Mouse (Mus musculus): ENCODE measurements at regions not wholly inside any gene's neighbourhood (a gene's known extent, or its start where the extent isn't known, plus 50 kb on each side); places are given as distances from the start of the nearest gene placed in this dataset.

- no peaks in the 10 kb centered on the region; the same call in 1 of the 2 replicates for H3K4me1 ChIP-seq
- no peaks in the 10 kb centered on the region for H3K27me3 ChIP-seq (ENCODE audit: low read depth, poor library complexity, severe bottlenecking)
- H3K4me3 ChIP-seq, result no peak overlapping the region
- H3K9me3 ChIP-seq (replicated peaks), result no peaks in the 10 kb centered on the region
- 60% methylated on average over 9 of the region's 9 CpGs for WGBS
- H3K36me3 ChIP-seq, result no peaks in the 10 kb centered on the region
- no peak for DNase-seq (ENCODE audit: low spot score)
- H3K27ac ChIP-seq (replicated peaks), result no peak overlapping the region
These were observed 199.3 kb upstream of the Zdhhc25 start for GRCm38 (mm10) chr15:88400787-88401186.

- no peak for DNase-seq (ENCODE audit: low spot score)
- H3K27me3 ChIP-seq (ENCODE audit: low read depth, poor library complexity, severe bottlenecking), result no peaks in the 10 kb centered on the region
- H3K4me1 ChIP-seq, result no peaks in the 10 kb centered on the region
- no peak overlapping the region for H3K27ac ChIP-seq (replicated peaks)
- 88% methylated on average over 20 of the region's 20 CpGs for WGBS
- H3K36me3 ChIP-seq, result no peaks in the 10 kb centered on the region
- H3K9me3 ChIP-seq (replicated peaks), result peaks cover 9% of the 10 kb centered on the region; the same call in 1 of the 2 replicates
- no peak overlapping the region for H3K4me3 ChIP-seq
These were observed 191.4 kb upstream of the Zdhhc25 start for GRCm38 (mm10) chr15:88408461-88409379.

GRCm38 (mm10) chr15:88414206-88414605 lies 185.9 kb upstream of the Zdhhc25 start:
- no peak overlapping the region for H3K27ac ChIP-seq (replicated peaks)
- WGBS, result 77% methylated on average over 4 of the region's 4 CpGs
- no peak for DNase-seq (ENCODE audit: low spot score)
- no peaks in the 10 kb centered on the region for H3K27me3 ChIP-seq (ENCODE audit: low read depth, poor library complexity, severe bottlenecking)
- H3K36me3 ChIP-seq, result no peaks in the 10 kb centered on the region
- no peak overlapping the region for H3K4me3 ChIP-seq
- peaks cover 9% of the 10 kb centered on the region; the same call in 1 of the 2 replicates for H3K9me3 ChIP-seq (replicated peaks)
- H3K4me1 ChIP-seq, result no peaks in the 10 kb centered on the region

GRCm38 (mm10) chr15:88418881-88419280 lies 181.2 kb upstream of the Zdhhc25 start:
- Histone ChIP-seq H3K27ac (replicated peaks) (no peak overlapping the region), H3K36me3 (no peaks in the 10 kb centered on the region), H3K27me3 (ENCODE audit: low read depth, poor library complexity, severe bottlenecking) (no peaks in the 10 kb centered on the region), H3K9me3 (replicated peaks) (peaks cover 8% of the 10 kb centered on the region), H3K4me3 (no peak overlapping the region), H3K4me1 (no peaks in the 10 kb centered on the region)
- DNase-seq (ENCODE audit: low spot score), result no peak
- WGBS, result 90% methylated on average over 8 of the region's 8 CpGs

- peaks cover 20% of the 10 kb centered on the region for H3K4me1 ChIP-seq
- 68% methylated on average over 7 of the region's 7 CpGs for WGBS
- DNase-seq (ENCODE audit: low spot score), result peak; percentile 38
- peaks cover 4% of the 10 kb centered on the region for H3K9me3 ChIP-seq (replicated peaks)
- peaks cover 47% of the 10 kb centered on the region for H3K27me3 ChIP-seq (ENCODE audit: low read depth, poor library complexity, severe bottlenecking)
- no peak overlapping the region for H3K27ac ChIP-seq (replicated peaks)
- H3K4me3 ChIP-seq, result no peak overlapping the region
- H3K36me3 ChIP-seq, result no peaks in the 10 kb centered on the region
These were observed 171.7 kb upstream of the Zdhhc25 start for GRCm38 (mm10) chr15:88428441-88428840.

- peaks cover 47% of the 10 kb centered on the region for H3K27me3 ChIP-seq (ENCODE audit: low read depth, poor library complexity, severe bottlenecking)
- H3K36me3 ChIP-seq, result no peaks in the 10 kb centered on the region
- no peak for DNase-seq (ENCODE audit: low spot score)
- H3K4me3 ChIP-seq, result no peak overlapping the region
- H3K4me1 ChIP-seq, result peaks cover 20% of the 10 kb centered on the region
- 94% methylated on average over 7 of the region's 7 CpGs for WGBS
- H3K27ac ChIP-seq (replicated peaks), result no peak overlapping the region
- H3K9me3 ChIP-seq (replicated peaks), result no peaks in the 10 kb centered on the region
These were observed 169.2 kb upstream of the Zdhhc25 start for GRCm38 (mm10) chr15:88430941-88431340.

GRCm38 (mm10) chr15:88448272-88448671 lies 151.8 kb upstream of the Zdhhc25 start:
- WGBS, result 73% methylated on average over 4 of the region's 4 CpGs
- H3K27ac ChIP-seq (replicated peaks), result no peak overlapping the region
- no peak for DNase-seq (ENCODE audit: low spot score)
- no peaks in the 10 kb centered on the region for H3K27me3 ChIP-seq (ENCODE audit: low read depth, poor library complexity, severe bottlenecking)
- H3K36me3 ChIP-seq, result no peaks in the 10 kb centered on the region
- H3K4me1 ChIP-seq, result no peaks in the 10 kb centered on the region
- no peaks in the 10 kb centered on the region for H3K9me3 ChIP-seq (replicated peaks)
- no peak overlapping the region for H3K4me3 ChIP-seq

GRCm38 (mm10) chr15:88451241-88451640 lies 148.9 kb upstream of the Zdhhc25 start:
- no peaks in the 10 kb centered on the region for H3K36me3 ChIP-seq
- no peaks in the 10 kb centered on the region for H3K4me1 ChIP-seq
- no peak overlapping the region for H3K27ac ChIP-seq (replicated peaks)
- no peaks in the 10 kb centered on the region for H3K9me3 ChIP-seq (replicated peaks)
- H3K27me3 ChIP-seq (ENCODE audit: low read depth, poor library complexity, severe bottlenecking), result no peaks in the 10 kb centered on the region
- no peak for DNase-seq (ENCODE audit: low spot score)
- H3K4me3 ChIP-seq, result no peak overlapping the region
- WGBS, result 93% methylated on average over 6 of the region's 6 CpGs

- Histone ChIP-seq H3K36me3 (no peaks in the 10 kb centered on the region), H3K4me1 (peaks cover 27% of the 10 kb centered on the region), H3K4me3 (no peak overlapping the region), H3K9me3 (replicated peaks) (no peaks in the 10 kb centered on the region), H3K27me3 (ENCODE audit: low read depth, poor library complexity, severe bottlenecking) (peaks cover 47% of the 10 kb centered on the region), H3K27ac (replicated peaks) (no peak overlapping the region; the same call in 1 of the 2 replicates)
- DNase-seq (ENCODE audit: low spot score), result peak; percentile 55
- WGBS, result 22% methylated on average over 12 of the region's 12 CpGs
These were observed 132.0 kb upstream of the Zdhhc25 start for GRCm38 (mm10) chr15:88468107-88468506.

GRCm38 (mm10) chr15:88468810-88469209 lies 131.3 kb upstream of the Zdhhc25 start:
- no peak overlapping the region for H3K4me3 ChIP-seq
- H3K27ac ChIP-seq (replicated peaks), result no peak overlapping the region; the same call in 1 of the 2 replicates
- H3K9me3 ChIP-seq (replicated peaks), result no peaks in the 10 kb centered on the region
- peak; percentile 54 for DNase-seq (ENCODE audit: low spot score)
- H3K27me3 ChIP-seq (ENCODE audit: low read depth, poor library complexity, severe bottlenecking), result peaks cover 47% of the 10 kb centered on the region
- H3K4me1 ChIP-seq, result peaks cover 34% of the 10 kb centered on the region
- 40% methylated on average over 2 of the region's 2 CpGs for WGBS
- H3K36me3 ChIP-seq, result no peaks in the 10 kb centered on the region

- Histone ChIP-seq H3K36me3 (no peaks in the 10 kb centered on the region), H3K27me3 (ENCODE audit: low read depth, poor library complexity, severe bottlenecking) (peaks cover 46% of the 10 kb centered on the region)
- WGBS, result 86% methylated on average over 15 of the region's 15 CpGs
These were observed 130.3 kb upstream of the Zdhhc25 start for GRCm38 (mm10) chr15:88469508-88470455.

GRCm38 (mm10) chr15:88472351-88473100 lies 127.6 kb upstream of the Zdhhc25 start:
- Histone ChIP-seq H3K27me3 (ENCODE audit: low read depth, poor library complexity, severe bottlenecking) (peaks cover 23% of the 10 kb centered on the region), H3K4me3 (no peak overlapping the region), H3K9me3 (replicated peaks) (no peaks in the 10 kb centered on the region), H3K36me3 (no peaks in the 10 kb centered on the region), H3K4me1 (peaks cover 35% of the 10 kb centered on the region), H3K27ac (replicated peaks) (no peak overlapping the region)
- no peak for DNase-seq (ENCODE audit: low spot score)
- WGBS, result 53% methylated on average over 18 of the region's 18 CpGs

More at GRCm38 (mm10) chr15:88469508-88470455, 130.3 kb upstream of the Zdhhc25 start:
- Histone ChIP-seq H3K4me3 (no peak overlapping the region), H3K27ac (replicated peaks) (no peak overlapping the region), H3K9me3 (replicated peaks) (no peaks in the 10 kb centered on the region), H3K4me1 (peaks cover 35% of the 10 kb centered on the region)
- DNase-seq (ENCODE audit: low spot score), result no peak

Measured in midbrain, embryonic 10.5 days (tissue).